Mouse (Mus musculus) megakaryocyte, embryonic 14.5 days (primary cell): ENCODE measurements around the gene Btbd8. TPM values are rescaled to one million over a fixed set of nuclear protein-coding genes. Genes with fewer than 3 reads are reported as not detected.
A peak's percentile ranks its signal among the peaks of the same experiment; 100 is the strongest.

ENCODE experiments used
- H3K27me3 ChIP-seq: replicated peaks from 2 replicates; pipeline ENCODE3; 2012; ENCODE audit warnings: inconsistent platforms
- H3K36me3 ChIP-seq: replicated peaks from 2 replicates; pipeline ENCODE3; 2012; ENCODE audit warnings: low read length, inconsistent platforms, mixed read lengths
- H3K4me1 ChIP-seq: 2 replicates; pipeline ENCODE4 v1.6.1; 2012; ENCODE audit warnings: inconsistent platforms
- H3K4me3 ChIP-seq: replicated peaks from 2 replicates; pipeline ENCODE3; 2012; ENCODE audit warnings: moderate library complexity, mild to moderate bottlenecking, inconsistent platforms
- H3K9me3 ChIP-seq: 2 replicates; pipeline ENCODE4 v1.6.1; 2012; ENCODE audit warnings: inconsistent platforms
- FLI1 ChIP-seq: IDR thresholded peaks from 2 replicates; pipeline ENCODE4 v1.6.1; 2012; ENCODE audit warnings: low read length, inconsistent platforms, mixed read lengths
- GATA1 ChIP-seq: IDR thresholded peaks from 3 replicates; pipeline ENCODE4 v1.6.1; 2012; ENCODE audit warnings: mixed read lengths, low read length, inconsistent platforms, borderline replicate concordance
- polyA plus RNA-seq: library from polyadenylated mRNA; stranded (reverse); fragments of >175 nt; gene quantifications from 2 replicates; pipeline ENCODE4 v1.2.3, GENCODE M21; 2012; ENCODE audit warnings: low replicate concordance; ENCODE audit not compliant: insufficient read depth

The Btbd8 gene
- polyA plus RNA-seq, result 0.10 TPM in 1 of 2 replicates, not detected in the other

DNA sequence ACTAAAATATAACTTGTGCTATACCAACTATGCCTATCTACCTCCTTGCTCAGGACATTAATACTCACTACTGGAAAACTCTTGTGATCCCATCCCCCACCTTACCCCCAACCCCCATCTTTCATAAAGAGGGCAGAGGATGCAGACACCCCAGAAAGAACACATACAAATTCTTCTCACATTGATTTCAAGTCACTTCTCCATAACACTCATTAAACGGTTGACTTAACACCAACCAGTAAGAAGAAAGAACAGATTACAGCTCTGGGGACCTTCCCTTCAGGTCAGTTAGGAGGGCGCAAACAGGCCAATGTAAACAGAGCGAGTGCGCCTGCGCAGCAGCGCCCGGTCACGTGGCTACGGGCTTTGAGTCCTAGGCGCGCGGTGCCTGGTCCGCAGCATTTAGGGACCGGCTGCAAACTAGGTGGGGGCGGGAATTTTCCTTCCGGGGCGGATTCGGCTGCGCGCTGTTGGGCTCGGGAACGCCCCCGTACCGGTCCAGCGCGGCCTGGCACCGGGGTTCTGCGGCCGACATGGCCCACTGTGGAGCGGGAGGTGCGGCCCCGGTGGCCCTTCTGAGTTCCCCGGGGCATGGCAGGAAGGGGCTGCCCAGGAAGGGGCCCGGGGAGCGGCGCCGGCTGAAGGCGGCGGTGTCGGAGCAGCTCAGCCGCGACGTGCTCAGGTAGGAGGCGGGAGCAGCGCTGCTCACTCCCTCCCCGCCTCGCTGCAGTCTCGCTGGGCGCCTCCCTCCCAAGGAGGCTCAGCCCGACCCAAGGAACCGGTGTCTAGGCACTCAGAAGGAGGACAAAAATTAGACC, at the start of gene Btbd8:
Gene Btbd8, plus strand, starts transcription at position 534 of the 818 bp plus-strand sequence.
- Histone ChIP-seq H3K27me3 (peaks cover 5% of the 10 kb centered on the region), H3K9me3 (no peaks in the 10 kb centered on the region), H3K36me3 (peaks cover 2% of the 10 kb centered on the region), H3K4me1 (peaks cover 53% of the 10 kb centered on the region), H3K4me3 (peak within 1 kb of the TSS; percentile 99)
- TF ChIP-seq GATA1, result no peak
- TF ChIP-seq FLI1, result no peak

DNA sequence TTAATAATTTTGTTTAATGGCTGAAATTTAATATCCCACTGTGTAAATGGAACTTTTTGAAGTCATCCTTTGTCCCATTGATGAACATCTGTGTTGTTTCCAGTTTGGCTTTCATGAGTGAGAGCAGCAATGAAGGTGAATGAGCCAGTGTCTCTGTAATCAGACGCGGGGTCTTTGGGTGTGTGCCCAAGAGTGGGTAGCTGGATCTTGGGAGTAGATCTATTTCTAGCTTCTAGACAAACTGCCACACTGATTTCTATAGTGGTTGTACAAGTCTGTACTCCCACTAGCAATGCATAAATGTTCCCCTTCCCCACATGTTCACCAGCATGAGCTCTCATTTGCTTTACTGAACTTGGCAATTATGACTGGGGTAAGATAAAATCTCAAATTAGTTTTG, 48.4 kb upstream of the Btbd8 start:
- H3K4me3 ChIP-seq, result no peak overlapping the region
- TF ChIP-seq GATA1 (no peak), FLI1 (no peak)
- peaks cover 1% of the 10 kb centered on the region for H3K27me3 ChIP-seq
- H3K36me3 ChIP-seq, result no peaks in the 10 kb centered on the region
- H3K9me3 ChIP-seq, result no peaks in the 10 kb centered on the region
- H3K4me1 ChIP-seq, result peaks cover 3% of the 10 kb centered on the region; the same call in 1 of the 2 replicates

DNA sequence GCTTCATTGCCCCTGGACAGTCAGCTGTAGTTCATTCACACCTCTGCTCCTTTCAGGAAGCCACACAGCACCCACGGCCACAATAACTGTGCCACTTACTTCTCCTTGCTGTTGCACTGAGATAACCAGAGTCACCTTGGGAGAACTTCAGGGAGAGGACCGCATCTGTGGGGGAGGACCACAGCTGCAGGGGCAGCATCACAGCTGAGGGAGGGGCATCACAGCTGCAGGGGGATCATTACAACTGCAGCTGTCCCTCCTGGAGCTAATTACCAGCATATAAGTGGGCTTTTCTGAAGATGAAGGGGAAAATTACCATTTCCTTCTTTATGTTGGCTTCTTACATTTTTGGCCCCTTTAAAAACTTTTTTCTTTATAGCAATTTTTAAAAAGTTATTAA, 43.4 kb upstream of the Btbd8 start:
- Histone ChIP-seq H3K9me3 (no peaks in the 10 kb centered on the region), H3K4me1 (no peaks in the 10 kb centered on the region), H3K27me3 (peaks cover 5% of the 10 kb centered on the region), H3K36me3 (no peaks in the 10 kb centered on the region), H3K4me3 (no peak overlapping the region)
- TF ChIP-seq GATA1, result no peak
- TF ChIP-seq FLI1, result no peak

DNA sequence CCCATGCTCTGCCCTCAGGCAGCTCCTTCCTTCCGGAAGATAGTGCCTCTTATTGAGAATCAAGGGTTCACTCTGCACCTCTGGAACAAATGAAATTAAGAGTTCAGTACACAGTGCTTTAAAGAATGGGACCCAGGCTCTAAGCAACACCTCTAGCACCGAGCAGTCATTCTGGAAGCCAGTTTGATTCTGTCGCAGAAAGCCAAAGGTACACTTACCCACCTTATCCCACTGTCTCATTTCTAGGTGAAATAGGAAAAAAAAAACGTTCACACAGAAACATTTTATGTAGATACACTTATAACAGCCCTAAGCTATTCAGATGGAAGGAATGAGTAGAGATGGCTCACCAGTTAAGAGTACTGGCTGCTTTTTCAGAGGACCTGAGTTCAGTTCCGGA, 35.4 kb upstream of the Btbd8 start, which contains the start of gene Ephx4:
Gene Ephx4, plus strand, starts transcription at position 301 of the 400 bp plus-strand sequence.
- Histone ChIP-seq H3K27me3 (peaks cover 39% of the 10 kb centered on the region), H3K36me3 (no peaks in the 10 kb centered on the region), H3K4me1 (peaks cover 31% of the 10 kb centered on the region), H3K4me3 (peak within 1 kb of the TSS; percentile 90), H3K9me3 (peaks cover 3% of the 10 kb centered on the region; the same call in 1 of the 2 replicates)
- TF ChIP-seq FLI1 (no peak), GATA1 (no peak)

DNA sequence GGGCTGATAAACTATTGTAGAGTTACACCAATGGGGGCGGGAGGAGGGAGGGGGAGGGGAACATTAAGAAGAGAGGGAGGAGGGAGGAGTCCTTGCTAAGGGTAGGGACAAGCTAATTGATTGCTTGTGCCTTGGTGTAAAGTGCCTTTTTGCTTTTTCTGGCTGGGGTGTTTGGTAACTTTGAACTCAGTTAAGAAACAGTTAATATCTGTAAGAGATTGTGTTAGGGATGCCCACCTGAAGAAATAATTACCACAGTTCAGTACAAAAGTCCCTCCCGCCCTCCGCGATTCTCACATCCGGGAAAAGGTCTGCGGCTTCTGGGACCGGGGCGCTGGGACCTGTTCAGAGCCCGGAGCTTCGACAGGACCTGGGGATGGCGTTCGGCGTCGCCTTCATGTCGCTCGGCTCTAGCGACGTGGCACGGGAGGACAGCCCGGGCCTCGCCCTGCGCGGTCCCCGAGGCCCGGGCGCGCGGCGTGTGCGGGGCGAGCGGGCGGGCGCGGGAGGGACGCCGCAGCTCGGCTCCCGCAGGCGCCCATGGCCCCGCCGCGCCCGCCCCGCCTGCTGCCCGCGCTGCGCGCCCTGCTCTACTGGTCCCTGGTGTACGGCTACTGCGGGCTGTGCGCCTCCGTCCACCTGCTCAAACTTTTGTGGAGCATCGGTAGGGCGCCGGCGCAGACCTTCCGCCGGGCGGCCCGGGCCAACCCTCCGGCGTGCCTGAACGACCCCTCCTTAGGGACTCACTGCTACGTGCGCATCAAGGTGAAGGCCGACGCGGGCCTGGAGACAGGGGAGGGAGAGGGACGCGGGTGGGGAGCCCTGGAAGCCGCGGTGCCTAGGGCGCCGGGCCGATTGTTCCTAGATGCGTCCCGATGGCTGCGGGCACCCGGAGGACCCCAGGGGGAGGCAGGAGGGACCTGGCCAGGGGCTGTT, 34.5 kb upstream of the Btbd8 start:
- H3K4me3 ChIP-seq, result peak overlapping the region; percentile 90
- H3K36me3 ChIP-seq, result no peaks in the 10 kb centered on the region
- TF ChIP-seq GATA1 (no peak), FLI1 (no peak)
- peaks cover 3% of the 10 kb centered on the region; the same call in 1 of the 2 replicates for H3K9me3 ChIP-seq
- H3K4me1 ChIP-seq, result peaks cover 31% of the 10 kb centered on the region
- peaks cover 44% of the 10 kb centered on the region for H3K27me3 ChIP-seq

DNA sequence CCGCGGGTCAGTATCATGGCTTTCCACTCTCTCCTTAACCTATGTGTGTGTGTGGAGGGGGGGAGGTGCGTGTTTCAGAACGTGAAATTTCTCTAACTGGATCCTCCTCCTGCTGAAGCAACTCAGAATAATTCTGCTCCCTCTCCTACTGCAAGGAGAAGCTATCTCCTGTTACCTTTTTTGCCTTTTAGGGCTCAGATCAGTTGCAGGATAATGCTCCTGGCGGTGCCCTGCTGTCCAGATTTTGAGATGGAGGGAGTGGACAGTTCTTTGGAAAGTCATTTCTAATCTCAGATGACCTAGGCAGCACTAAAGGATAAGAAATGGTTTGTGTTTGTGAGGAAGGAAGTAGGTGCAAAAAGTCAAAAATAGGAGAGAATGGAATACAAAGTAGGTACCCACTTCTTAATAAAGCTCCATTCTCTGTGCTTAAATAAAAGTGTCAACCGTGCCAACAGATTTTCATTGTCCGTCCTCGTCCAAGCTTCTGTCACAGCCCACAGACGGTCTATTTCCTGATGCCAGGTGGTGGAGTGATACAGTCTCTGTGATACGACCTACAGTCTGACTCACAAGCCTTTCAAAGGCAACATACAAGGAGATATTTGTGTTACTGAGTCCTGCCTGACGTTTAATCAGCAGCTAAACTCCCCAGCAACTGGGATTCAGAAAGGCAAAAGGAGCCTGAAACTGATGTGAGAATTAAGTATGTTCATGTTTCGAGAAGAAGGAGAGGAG, 33.7 kb upstream of the Btbd8 start:
- peaks cover 31% of the 10 kb centered on the region for H3K4me1 ChIP-seq
- no peaks in the 10 kb centered on the region for H3K36me3 ChIP-seq
- TF ChIP-seq FLI1 (no peak), GATA1 (no peak)
- peak overlapping the region; percentile 90 for H3K4me3 ChIP-seq
- H3K27me3 ChIP-seq, result peaks cover 46% of the 10 kb centered on the region
- peaks cover 3% of the 10 kb centered on the region; the same call in 1 of the 2 replicates for H3K9me3 ChIP-seq

DNA sequence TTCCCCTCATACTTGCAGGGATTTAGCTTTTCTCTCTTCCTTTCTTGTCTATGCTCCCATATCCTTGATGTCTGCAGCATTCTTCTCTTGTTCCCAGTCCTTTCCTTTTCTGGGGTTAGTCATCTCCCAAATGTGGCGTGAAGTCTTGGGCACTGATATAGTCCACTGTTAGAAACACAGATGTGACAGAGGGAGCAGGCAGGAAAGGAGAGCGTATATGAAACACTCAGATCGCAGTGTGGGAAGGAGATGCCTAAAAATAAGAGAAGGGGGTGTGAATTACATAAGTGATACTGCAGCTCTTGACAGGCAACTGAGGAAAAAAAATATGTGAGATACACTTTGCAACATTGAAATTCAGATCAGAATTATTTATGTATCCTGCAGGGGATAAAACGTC, 32.4 kb upstream of the Btbd8 start:
- H3K36me3 ChIP-seq, result no peaks in the 10 kb centered on the region
- H3K9me3 ChIP-seq, result peaks cover under 1% of the 10 kb centered on the region; the same call in 1 of the 2 replicates
- no peak overlapping the region for H3K4me3 ChIP-seq
- peaks cover 31% of the 10 kb centered on the region for H3K4me1 ChIP-seq
- TF ChIP-seq GATA1 (no peak), FLI1 (no peak)
- peaks cover 46% of the 10 kb centered on the region for H3K27me3 ChIP-seq

DNA sequence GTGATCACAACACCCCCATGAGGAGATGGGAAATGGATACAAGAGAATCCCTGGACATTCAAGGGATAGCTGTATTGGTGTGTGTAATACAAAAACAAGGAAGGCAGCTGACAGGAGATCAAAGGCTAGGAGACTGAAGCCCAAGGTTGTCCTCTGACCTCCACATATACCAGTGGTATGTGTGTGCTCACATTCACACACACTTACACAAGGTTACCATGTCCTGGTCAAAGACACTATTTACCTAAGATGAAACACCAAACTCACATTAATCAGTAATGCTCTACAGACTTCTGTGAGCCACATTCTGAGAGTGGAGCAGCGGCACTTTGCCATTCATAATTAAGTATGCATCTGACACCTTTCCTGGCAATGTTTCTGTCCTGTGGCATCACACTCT, 27.5 kb upstream of the Btbd8 start:
- TF ChIP-seq GATA1, result no peak
- Histone ChIP-seq H3K4me3 (no peak overlapping the region), H3K9me3 (no peaks in the 10 kb centered on the region), H3K36me3 (no peaks in the 10 kb centered on the region), H3K4me1 (peaks cover 5% of the 10 kb centered on the region), H3K27me3 (peaks cover 16% of the 10 kb centered on the region)

DNA sequence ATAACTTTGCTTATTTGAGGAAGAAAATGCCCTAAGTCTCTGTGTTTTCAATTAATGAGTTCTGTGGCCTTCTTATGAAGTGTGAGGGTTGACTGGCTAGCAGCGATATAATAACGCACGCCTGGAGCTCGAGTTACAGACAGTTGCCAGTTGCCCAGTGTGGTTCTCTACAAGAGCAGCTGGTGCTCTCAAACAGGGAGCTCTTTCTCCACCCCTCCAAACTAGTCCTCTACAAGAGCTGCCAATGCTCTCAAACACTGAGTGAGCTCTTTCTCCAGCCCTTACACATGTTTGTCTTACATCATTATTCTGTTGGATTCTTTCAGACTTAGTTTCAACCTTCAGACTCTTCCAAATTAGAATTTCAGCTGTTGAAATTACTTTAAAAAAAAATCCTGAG, 26.5 kb upstream of the Btbd8 start:
- Histone ChIP-seq H3K9me3 (no peaks in the 10 kb centered on the region), H3K4me3 (no peak overlapping the region), H3K27me3 (peaks cover 12% of the 10 kb centered on the region), H3K4me1 (peaks cover 4% of the 10 kb centered on the region), H3K36me3 (no peaks in the 10 kb centered on the region)
- no peak for TF ChIP-seq FLI1
